Mouse (Mus musculus): ENCODE data around the gene Ubxn1.
"Not testable (repeated sequence)": the region's sequence is repeated elsewhere in the genome, so short reads cannot be mapped to it uniquely, and the experiment has no call there.

Ubxn1 gene

DNA sequence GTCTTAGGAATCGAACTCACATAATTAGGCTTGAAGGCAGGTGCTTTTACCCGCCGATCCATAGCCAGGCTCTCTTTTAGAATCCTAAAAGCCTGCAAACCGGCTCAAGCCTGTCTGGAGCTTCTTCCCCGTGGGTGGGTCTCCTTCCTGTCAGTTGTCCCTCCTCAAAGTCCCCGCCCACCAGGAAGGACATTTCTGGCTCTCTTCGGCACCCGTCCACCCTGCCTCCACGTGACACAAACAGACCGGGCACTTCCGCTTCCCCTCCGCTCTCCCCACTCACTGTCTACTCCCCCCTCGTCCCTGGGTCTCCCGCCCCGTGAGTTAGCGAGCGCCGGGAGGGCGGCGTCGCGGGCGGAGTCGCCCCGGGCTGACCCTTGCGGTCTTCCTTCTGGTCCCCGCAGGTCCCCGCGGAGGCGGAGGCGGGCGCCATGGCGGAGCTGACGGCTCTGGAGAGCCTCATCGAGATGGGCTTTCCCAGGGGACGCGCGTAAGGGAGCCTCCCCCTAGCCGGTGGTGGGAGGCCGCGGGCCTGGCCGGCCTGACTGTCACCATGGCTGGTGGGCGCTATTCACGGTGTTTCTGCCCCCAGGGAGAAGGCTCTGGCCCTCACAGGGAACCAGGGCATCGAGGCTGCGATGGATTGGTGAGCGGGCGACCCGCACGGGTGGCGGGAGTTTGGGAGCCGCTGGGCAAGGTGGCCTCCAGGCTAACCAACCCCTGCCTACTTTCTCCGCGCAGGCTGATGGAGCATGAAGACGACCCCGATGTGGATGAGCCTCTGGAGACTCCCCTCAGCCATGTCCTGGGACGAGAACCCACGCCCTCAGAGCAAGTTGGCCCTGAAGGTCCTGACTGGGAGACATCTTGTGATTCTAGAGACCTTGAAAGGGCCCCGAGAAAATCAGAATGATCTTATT lies at the start of gene Ubxn1:
Ubxn1 (plus strand) TSS at position 230 of the 920 bp plus-strand sequence.
- DNase-seq (ENCODE audit: low read depth) = peak; percentile 99

DNA sequence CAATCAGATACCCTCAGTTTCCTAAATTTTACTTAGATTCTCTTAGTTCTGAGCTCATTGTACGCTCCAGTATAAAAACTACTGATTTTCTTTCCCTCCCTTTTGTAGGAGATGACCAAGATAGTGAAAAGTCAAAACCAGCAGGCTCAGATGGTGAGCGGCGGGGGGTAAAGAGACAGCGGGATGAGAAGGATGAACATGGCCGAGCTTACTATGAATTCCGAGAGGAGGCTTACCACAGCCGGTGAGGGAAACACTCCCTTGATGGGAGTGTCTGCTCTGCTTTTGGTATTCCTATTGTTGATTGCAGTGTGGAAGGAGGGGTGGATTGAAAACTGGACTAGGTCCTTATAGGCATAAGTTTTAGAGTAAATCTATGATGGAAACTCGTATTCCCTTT lies 48.6 kb upstream of the Ubxn1 start:
- DNase-seq (ENCODE audit: low read depth) = no peak

DNA sequence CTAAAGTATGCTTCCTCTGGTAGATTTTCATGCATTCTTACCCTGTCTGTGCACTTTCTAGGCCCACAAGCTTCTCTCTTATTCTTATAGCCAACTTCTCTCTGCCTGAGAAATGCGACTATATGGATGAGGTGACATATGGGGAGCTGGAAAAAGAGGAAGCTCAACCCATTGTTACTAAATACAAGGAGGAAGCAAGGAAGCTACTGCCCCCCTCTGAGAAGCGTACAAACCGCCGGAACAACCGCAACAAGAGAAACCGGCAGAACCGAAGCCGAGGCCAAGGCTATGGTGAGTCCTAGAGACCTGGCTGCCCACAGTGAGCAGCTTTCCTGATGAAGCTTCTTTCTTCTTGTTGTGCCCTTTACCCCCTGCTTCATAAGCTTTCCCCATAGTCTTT lies 41.6 kb upstream of the Ubxn1 start, which contains the start of gene AC129217.1:
AC129217.1 (plus strand) TSS at position 114 of the 400 bp plus-strand sequence.
- no peak for DNase-seq (ENCODE audit: low read depth)

DNA sequence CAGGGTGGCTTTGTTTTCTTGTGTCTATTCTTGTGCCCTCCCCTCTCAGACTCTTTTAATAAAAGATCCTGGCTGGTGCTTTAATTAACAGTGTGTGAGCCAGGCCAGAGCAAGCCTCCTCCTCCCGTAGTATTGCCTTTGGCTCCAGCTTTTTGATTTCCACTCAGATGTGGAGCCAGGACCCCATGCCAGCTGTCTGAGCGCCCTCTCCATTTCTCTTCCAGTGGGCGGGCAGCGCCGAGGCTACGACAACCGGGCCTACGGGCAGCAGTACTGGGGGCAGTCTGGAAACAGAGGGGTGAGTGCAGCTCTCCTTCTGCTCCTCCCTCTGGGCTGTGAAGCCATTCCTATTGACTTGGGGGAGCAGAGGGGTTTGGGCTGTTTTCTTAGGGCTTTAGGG lies 40.6 kb upstream of the Ubxn1 start:
- no peak for DNase-seq (ENCODE audit: low read depth)

DNA sequence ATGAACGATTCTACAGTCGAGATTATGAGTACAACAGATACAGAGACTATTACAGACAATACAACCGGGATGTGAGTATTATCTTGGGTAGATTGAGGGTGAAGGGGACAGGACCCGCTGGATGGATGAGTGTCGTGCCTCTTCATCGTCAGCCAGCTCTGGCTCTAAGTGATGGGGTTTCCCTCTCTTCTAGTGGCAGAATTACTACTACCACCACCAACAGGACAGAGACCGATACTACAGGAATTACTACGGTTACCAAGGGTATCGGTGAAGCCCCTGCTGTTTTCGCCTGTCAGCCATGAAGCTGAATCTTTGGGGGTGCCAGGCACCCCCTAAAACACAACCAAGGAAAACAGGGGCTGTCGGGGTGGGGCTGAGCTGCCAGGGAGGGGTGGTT lies 40.0 kb upstream of the Ubxn1 start:
- DNase-seq (ENCODE audit: low read depth) = no peak

DNA sequence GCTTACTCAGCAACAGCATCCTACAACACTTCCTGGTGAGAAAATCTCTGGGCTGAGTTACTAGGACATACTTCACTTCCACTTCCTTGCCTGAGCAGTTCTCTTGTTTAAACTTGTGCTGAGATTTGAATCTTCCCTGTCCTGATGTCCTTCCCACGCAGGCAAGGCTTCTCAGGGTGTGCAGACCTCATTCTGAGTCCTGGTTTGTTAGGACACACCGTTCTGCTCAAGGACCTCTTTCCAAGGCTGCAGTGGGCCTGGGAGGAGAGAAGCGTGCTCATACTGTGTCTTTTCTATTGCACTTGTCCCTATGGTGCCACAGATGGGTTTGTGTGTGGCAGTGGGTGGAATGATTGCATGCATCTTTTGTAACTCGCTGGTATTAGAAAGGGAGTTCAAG lies 38.3 kb upstream of the Ubxn1 start:
- no peak for DNase-seq (ENCODE audit: low read depth)

DNA sequence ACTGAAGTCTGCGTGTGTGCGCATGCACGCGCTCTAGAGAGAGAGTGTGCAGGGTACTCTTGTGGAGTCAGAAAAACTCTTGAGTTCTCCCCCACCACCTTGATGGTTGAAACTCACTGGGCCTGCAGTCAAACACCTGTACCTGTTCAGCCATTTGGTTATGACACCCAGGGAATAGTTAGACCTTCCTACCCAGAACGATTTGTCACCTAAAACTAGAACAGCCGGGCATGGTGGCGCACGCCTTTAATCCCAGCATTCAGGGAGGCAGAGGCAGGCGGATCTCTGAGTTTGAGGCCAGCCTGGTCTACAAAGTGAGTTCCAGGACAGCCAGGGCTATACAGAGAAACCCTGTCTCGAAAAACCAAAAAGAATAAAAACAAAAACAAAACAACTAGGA lies 35.0 kb upstream of the Ubxn1 start:
- not testable (repeated sequence) for DNase-seq (ENCODE audit: low read depth)

DNA sequence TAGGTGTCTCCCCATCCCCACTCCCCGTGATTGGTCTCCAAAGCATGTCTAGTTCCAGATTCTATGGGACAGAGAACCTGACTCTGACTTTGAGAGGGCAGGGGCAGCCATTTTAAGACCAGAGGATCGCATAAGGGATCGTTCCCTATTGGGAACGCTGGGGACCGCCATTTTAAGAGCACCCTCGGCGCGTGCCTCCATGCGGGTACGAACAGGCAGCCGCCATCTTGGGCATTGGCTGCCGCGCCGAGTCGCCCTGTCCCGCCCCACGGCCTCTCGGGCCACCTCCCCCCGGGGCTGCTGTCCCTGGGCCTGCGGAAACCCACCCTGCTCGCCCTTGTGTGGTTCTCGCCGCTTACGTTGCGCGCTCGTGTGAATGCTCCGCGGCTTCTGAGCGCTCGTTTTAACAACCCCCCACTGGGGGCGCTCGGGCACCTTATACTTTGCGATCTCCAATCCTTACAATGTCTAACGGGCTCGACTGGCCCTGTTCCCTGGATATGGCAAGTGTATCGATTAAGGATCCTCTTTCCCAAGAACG lies 34.0 kb upstream of the Ubxn1 start, which contains the start of gene Bscl2:
Bscl2 (plus strand) TSS at position 217 of the 541 bp plus-strand sequence.
- no peak for DNase-seq (ENCODE audit: low read depth)

DNA sequence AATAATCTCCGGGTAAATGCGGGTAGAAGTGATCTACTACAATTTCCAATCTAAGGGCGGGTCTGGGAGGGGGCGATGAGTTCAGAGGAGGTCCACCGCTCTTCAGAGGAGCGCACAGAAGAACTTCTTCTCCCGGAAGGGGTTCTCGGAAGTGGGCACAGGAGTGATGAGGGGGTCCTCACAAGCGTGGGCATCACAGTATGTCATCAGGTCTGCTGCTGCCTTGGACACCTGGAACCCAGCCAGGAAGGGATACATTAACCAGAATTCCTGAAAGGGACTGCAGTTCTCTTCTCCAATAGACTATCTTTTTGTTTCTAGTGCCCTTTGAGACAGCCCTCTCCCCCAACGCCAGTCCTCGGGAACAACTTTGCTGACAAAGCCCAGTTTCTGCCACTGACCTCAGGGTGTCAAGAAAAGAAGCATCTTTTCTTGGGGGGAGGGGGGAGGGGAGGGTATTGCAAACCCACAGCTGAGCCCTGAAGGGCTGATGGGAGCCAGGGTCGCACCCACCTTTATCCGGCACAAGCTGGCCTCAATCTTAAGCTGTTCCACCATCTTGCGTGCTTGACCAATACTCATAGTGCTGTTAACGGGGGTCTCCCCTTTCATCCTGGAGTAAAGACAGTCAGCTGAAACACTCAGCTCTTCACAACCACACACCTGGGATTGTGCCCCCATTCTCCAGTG lies 33.1 kb upstream of the Ubxn1 start:
- no peak for DNase-seq (ENCODE audit: low read depth)

DNA sequence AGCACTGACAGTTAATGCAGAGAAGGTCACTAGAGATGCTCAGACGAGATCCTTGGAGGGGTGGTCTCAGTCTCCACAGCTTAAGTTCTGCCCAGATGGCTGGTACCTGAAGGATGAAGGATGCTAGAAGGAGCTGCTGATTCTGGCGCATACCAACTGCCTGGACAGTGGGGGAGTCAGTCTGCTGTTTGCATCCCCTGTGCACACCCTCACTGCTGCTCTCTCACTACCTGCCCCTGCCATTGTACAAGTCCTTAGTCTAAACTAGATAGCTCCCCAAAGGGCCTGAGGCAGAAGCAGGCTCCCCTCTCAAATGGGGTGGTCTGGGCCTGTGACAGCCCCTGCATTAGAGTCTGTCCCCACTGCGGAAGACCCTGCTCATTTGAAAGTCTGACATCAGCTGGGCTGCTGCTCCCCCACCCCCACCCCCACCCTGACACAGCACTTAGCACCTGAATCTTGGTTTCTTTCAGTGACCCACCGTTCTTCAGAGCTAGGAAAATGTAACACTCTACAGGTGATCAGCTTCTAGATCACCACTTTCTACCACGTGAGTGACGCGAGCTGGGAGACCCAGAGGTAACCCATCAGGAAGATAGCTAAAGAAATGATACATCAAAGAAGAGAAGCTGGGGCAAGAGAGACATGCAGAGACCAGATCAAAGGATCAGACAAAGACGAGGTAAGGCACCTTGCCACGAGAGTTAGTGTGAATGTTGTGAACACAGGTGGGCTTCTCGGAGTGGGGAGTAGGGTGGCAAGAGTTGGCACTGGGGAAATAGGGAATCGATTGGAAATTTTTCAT lies 32.0 kb upstream of the Ubxn1 start, which contains the start of gene Gng3:
Gng3 (minus strand) TSS at position 92 of the 805 bp plus-strand sequence.
- no peak for DNase-seq (ENCODE audit: low read depth)

DNA sequence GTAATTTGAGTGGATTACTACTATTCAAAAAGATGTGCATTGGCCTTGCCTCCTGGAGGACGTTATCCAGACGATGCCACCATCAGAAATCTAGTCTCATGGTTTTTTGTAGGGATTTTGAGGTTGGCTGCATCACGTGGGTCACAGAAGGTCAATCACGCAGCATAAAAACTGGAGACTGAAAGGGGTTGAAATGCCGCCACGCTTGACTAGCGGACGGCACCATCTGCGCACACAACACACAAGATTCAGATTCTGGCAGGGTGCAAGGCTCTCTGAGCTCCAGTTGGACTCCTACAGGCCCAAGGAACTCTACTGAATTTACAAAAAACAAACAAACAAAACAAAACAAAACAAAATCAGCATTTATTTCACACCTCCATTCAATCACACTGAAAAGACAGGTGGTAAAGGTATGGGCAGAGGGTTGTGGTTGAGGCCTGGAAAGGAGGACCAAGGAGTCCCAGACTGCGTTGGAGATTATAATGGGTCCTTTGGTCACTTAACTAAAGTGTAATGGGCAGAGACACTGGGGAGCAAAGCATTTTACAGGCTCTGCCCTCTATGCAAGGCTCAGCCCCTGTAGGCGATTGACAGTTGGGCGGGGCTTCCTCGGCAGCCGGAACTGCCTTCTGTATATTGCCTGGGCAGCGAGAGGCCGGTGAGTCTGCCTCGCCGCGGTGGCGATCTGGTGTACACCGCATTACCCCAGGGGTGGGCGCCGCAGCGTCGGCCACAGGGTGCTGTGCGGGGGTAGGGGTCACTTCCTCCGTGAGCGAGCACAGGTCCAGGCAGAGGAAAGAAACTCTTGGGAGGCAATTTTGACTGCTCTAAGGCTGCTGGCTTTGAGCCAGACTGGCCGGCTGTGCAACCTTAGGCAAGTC lies 31.1 kb upstream of the Ubxn1 start:
- DNase-seq (ENCODE audit: low read depth) = no peak

DNA sequence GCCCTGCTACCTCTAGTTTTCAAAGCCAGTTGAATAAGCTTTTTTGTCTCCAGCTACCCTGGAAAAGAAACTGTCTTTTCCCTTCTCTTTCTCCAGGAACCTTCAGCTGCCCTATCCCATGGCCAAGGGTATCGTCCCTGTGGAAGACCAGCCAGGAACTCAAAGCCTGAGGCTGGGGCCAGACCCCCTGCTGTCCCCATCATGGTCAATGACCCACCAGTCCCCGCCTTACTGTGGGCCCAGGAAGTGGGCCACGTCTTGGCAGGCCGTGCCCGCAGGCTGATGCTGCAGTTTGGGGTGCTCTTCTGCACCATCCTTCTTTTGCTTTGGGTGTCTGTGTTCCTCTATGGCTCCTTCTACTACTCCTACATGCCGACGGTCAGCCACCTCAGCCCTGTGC lies 30.3 kb upstream of the Ubxn1 start:
- DNase-seq (ENCODE audit: low read depth) = no peak

DNA sequence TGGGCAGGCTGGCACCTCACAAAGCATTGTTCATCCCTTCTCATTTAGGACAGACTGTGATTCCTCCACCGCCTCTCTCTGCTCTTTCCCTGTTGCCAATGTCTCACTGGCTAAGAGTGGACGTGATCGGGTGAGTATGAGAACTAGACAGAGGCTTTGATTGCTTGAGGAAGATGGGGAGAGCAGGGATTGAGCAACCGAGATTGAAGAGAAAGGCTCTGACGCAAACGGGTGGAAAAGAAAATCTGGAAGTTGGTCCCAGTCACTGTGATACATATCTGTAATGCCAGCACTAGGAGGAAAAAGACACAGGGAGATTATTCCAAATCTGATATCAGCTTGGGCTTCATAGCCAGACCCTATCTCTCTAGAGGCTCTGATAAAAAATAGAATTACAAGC lies 28.3 kb upstream of the Ubxn1 start:
- no peak for DNase-seq (ENCODE audit: low read depth)

DNA sequence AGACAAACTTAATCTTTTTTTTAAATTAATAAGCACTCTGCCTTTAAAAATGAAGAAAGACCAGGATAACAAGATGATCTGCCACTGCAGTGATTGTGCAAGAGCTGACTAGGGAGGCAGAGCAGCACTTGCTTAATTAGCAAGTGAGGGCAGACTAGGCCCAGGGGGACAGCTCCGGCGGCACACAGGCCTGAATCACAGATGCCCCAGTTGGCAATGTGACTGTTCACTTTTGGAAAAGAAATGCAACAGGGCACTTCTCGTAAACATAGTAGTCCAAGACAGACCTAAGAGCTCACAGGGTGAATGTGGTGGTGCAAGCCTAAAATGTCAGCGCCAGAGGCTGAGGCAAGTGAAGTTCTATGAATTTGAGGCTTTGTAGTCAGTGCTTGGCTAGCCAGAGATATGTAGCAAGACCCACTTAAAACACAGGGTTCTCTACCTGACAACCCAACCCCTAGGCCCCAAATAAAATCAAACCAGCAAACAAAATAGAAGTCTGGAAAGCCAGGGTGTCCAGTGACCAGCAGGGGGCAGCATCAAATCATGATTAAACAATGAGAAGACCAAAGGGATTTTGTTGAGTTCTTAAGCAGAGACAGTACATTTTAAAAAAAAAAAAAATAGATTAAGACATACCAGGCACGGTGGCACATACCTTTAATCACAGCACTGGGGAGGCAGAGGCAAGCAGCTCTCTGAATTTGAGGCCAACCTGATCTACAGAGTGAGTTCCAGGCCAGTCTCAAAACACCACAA lies 26.7 kb upstream of the Ubxn1 start:
- peak; percentile 95 for DNase-seq (ENCODE audit: low read depth)

DNA sequence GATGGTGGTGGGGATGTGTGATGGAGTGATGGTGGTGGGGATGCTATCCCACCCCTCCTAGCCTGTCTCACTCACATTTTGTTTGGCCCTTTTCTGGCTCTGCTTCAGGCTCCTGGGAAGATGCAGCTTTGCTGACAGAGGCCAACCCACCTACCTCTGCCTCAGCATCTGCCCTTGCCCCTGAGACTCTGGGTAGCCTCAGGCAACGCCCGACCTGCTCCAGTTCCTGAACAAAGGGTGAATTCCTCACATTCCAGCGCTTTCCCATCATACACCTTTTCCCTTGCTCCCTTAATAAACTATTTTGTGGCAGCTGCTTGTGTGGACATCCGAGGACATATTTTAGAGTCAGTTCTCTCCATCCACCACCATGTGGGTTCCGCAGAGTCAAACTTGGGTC lies 22.9 kb upstream of the Ubxn1 start:
- no peak for DNase-seq (ENCODE audit: low read depth)

DNA sequence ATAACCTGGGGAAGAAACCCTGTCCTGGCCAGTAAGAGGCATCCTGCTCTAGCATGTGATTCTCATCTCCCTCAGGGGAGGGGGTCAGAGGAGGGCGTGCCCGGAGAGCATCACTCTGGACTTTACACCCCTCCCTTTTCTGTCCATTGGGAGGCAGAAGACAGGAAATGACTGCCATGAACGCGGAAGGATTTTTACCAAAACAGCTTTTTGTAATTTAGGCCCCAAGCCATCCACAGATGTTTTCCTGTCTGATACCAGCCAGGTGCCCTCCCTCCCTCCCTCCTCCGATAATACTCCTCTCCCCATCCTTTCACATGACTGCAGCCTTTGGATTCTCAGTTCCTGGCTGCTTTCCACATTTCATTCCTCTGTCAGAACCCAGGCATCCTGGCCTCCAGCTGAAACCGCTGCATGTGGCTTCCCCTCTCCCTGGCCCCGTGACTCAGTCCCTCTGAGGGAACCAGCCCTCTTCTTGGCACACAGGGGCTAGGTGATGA lies 20.8 kb upstream of the Ubxn1 start, which contains the start of gene Lrrn4cl:
Lrrn4cl (plus strand) TSS at position 367 of the 500 bp plus-strand sequence.
- DNase-seq (ENCODE audit: low read depth) = peak; percentile 97

DNA sequence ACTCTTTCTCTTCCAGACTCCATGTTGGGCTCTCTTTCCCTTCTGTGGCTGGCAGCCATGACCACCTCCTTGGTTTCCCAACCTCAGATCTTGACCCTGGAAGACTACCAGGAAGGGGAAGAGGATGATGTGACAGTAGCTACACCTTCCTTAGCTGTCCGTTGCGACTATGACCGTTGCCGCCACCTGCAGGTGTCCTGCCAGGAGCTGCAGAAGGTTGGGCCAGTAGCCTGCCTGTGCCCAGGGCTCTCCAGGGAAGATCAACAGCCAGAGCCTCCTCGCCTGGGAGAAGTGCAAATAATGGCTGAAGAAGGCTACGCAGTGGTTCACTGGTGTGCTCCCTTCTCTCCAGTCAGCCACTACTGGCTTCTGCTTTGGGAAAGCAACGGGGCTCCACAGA lies 19.7 kb upstream of the Ubxn1 start:
- DNase-seq (ENCODE audit: low read depth) = peak; percentile 35

DNA sequence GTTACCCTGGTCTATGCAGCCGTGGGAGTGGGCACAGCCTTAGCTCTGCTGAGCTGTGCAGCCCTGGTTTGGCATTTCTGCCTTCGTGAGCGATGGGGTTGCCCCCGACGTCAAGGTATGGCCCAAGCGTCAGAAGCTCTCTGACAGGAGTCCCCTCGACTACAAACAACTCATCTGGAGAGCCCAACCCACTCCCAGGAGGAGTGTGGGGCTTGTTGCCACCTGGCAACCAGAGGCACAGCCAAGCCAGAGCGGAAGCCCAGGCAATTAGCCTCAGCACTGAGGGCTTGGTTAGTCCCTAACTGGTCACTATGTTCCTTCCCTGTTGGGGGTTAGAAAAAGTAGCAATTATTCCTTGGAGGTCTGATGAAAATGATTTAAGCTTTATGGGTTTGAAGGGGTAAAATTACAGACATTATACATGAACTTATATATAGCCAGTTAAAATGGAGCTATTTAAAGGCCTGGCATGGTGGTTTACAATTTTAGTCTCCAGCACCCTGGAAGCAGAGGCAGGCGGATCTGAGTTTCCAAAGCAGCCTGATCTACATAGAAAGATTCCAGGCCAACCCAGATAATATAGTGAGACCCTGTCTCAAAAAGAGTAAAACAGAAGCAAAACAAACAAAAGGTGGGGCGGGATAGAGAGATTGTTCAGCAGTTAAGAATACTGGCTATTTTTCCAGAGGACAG lies 18.9 kb upstream of the Ubxn1 start:
- no peak for DNase-seq (ENCODE audit: low read depth)

DNA sequence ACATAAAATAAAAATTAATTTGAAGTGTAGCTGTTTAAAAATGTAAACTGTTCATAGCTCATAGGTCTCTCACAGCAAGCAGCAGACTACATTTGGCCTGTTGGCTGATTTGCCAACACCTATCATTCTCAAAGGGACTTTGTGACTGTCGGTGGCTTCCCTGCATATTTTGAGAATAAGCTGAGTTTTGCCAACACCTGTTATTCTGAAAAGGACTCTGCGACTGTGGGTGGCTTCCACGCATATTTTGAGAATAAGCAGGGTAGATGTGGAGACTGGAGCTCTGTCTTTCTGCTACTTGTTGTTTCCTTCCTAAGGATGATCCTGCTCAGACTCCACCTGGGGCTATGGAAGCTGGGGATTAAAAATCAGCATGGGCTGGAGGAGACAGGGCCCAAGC lies 18.2 kb upstream of the Ubxn1 start:
- DNase-seq (ENCODE audit: low read depth) = no peak

All from NIH3T3 (cell line).